18 mouse cellular contexts compared by ENCODE assay signal in genomic region chr4:75764141-75764540, GRCm38 (mm10).
"Had no signal": no experiment of that assay in that cellular context is flagged by ENCODE, and none has a peak within 500 bp of the region (broad histone marks: within the 10 kb centered on the region; RNA-seq: fewer than 3 reads in every experiment).

No protein-coding gene starts in this region.

- H3K27ac ChIP-seq: layer of hippocampus, adult 2 months; liver, embryonic 13.5 days; lung, embryonic 15.5 days; macrophage; midbrain, embryonic 13.5 days; neural tube, embryonic 12.5 days had no signal

- DNase-seq: kidney, postnatal 10 days; kidney, postnatal 4 days; liver; liver, embryonic 13.5 days; liver, postnatal 0 days; lung, postnatal 14 days; retina, postnatal 1 day; right cerebral cortex, postnatal 4 days; spleen, adult 18-20 months; thymus, adult 18-20 months; thymus, postnatal 14 days had no signal

- H3K4me1 ChIP-seq: liver, embryonic 13.5 days; lung, embryonic 15.5 days; midbrain, embryonic 13.5 days; neural tube, embryonic 12.5 days had no signal

- ATAC-seq: liver, postnatal 0 days; midbrain, embryonic 13.5 days had no signal

- H3K27me3 ChIP-seq: liver, embryonic 13.5 days; lung, embryonic 15.5 days; megakaryocyte, embryonic 14.5 days; midbrain, embryonic 13.5 days; neural tube, embryonic 12.5 days had no signal

- H3K4me2 ChIP-seq: liver, embryonic 13.5 days; lung, embryonic 15.5 days; midbrain, embryonic 13.5 days; neural tube, embryonic 12.5 days had no signal

- H3K9me3 ChIP-seq: liver, embryonic 13.5 days; lung, embryonic 15.5 days; megakaryocyte, embryonic 14.5 days; midbrain, embryonic 13.5 days; neural tube, embryonic 12.5 days had no signal

- H3K9ac ChIP-seq: liver, embryonic 13.5 days; liver, postnatal 0 days; lung, embryonic 15.5 days; midbrain, embryonic 13.5 days; neural tube, embryonic 12.5 days had no signal

- H3K4me3 ChIP-seq: layer of hippocampus, adult 2 months; liver, embryonic 13.5 days; lung, embryonic 15.5 days; megakaryocyte, embryonic 14.5 days; midbrain, embryonic 13.5 days; myocyte; neural tube, embryonic 12.5 days had no signal

- H3K36me3 ChIP-seq: liver, embryonic 13.5 days; lung, embryonic 15.5 days; midbrain, embryonic 13.5 days; neural tube, embryonic 12.5 days had no signal
